Mouse (Mus musculus) heart, embryonic 15.5 days (tissue): Measurements from ENCODE around the gene Galnt7. TPM values are rescaled to one million over a fixed set of nuclear protein-coding genes. Genes with fewer than 3 reads are reported as not detected.

ENCODE experiments used
- ATAC-seq: fragments of 200-750 bp; cut with Nextera tagmentation; replicated peaks from 2 replicates; pipeline ENCODE4 v1.8.0; 2017; ENCODE audit warnings: low read depth, moderate TSS enrichment; ENCODE audit not compliant: insufficient number of reproducible peaks, insufficient read depth, low FRiP score
- H3K27ac ChIP-seq: fragments of 300-500 bp; sonication (generic); 2 replicates; pipeline ENCODE4 v1.5.1; 2015; ENCODE audit warnings: mild to moderate bottlenecking, inconsistent platforms
- H3K27me3 ChIP-seq: fragments of 300-500 bp; sonication (generic); 2 replicates; pipeline ENCODE4 v1.6.1; 2015; ENCODE audit warnings: inconsistent platforms
- H3K36me3 ChIP-seq: fragments of 300-500 bp; sonication (generic); 2 replicates; pipeline ENCODE4 v1.6.1; 2015; ENCODE audit warnings: mild to moderate bottlenecking, inconsistent platforms
- H3K4me1 ChIP-seq: fragments of 300-500 bp; sonication (generic); replicated peaks from 2 replicates; pipeline ENCODE4 v1.6.1; 2015; ENCODE audit warnings: inconsistent platforms
- H3K4me2 ChIP-seq: fragments of 300-500 bp; sonication (generic); 2 replicates; pipeline ENCODE4 v1.6.1; 2015; ENCODE audit warnings: inconsistent platforms, mild to moderate bottlenecking, moderate library complexity
- H3K4me3 ChIP-seq: fragments of 300-500 bp; sonication (generic); 2 replicates; pipeline ENCODE4 v1.5.1; 2015; ENCODE audit warnings: mild to moderate bottlenecking, inconsistent platforms
- H3K9ac ChIP-seq: fragments of 300-500 bp; sonication (generic); 2 replicates; pipeline ENCODE4 v1.6.1; 2015; ENCODE audit warnings: mild to moderate bottlenecking, inconsistent platforms
- H3K9me3 ChIP-seq: fragments of 300-500 bp; sonication (generic); replicated peaks from 2 replicates; pipeline ENCODE4 v1.6.1; 2016; ENCODE audit warnings: inconsistent platforms
- WGBS: fragments of 180-500 bp; shearing (Covaris S2); methylation state at CpG from one replicate; pipeline ENCODE4 v1.1.7; 2015; ENCODE audit warnings: mixed read lengths; 5-methylcytosine and 5-hydroxymethylcytosine counted together
- polyA plus RNA-seq: library from polyadenylated mRNA; unstranded; fragments of >200 nt; fragmentation: Nextera tagmentation; extraction: Ambion mirVana; gene quantifications from 2 replicates; pipeline ENCODE4 v1.2.1, GENCODE M21; 2015

Galnt7 gene
- polyA plus RNA-seq, result 5.2 and 7.6 TPM in 2 replicates

- Histone ChIP-seq H3K4me3 (peak within 1 kb of the TSS; percentile 88), H3K4me1 (peaks cover 13% of the 10 kb centered on the region), H3K36me3 (no peaks in the 10 kb centered on the region), H3K27me3 (no peaks in the 10 kb centered on the region), H3K9me3 (no peaks in the 10 kb centered on the region), H3K4me2 (peak within 1 kb of the TSS; percentile 94), H3K9ac (peak within 1 kb of the TSS; percentile 94), H3K27ac (peak within 1 kb of the TSS; percentile 95)
- ATAC-seq, result peak; percentile 89
- 0% methylated on average over 47 of the region's 74 CpGs for WGBS
Measured at GRCm38 (mm10) chr8:57652456-57653055, at the start of gene Galnt7. Gene Galnt7 (minus strand): TSS chr8:57653032.

GRCm38 (mm10) chr8:57688633-57689032 is 35.8 kb upstream of the Galnt7 start:
- Histone ChIP-seq H3K9me3 (no peaks in the 10 kb centered on the region), H3K4me3 (no peak overlapping the region), H3K27me3 (no peaks in the 10 kb centered on the region), H3K9ac (no peak overlapping the region), H3K4me2 (no peak overlapping the region), H3K27ac (no peak overlapping the region), H3K4me1 (no peaks in the 10 kb centered on the region), H3K36me3 (no peaks in the 10 kb centered on the region)
- WGBS, result 64% methylated on average over 7 of the region's 7 CpGs
- no peak for ATAC-seq

- no peak for ATAC-seq
- 83% methylated on average over 3 of the region's 3 CpGs for WGBS
- Histone ChIP-seq H3K36me3 (no peaks in the 10 kb centered on the region), H3K9ac (no peak overlapping the region), H3K4me1 (no peaks in the 10 kb centered on the region), H3K4me3 (no peak overlapping the region), H3K9me3 (no peaks in the 10 kb centered on the region), H3K4me2 (no peak overlapping the region), H3K27me3 (no peaks in the 10 kb centered on the region), H3K27ac (no peak overlapping the region)
Measured at GRCm38 (mm10) chr8:57685803-57686202, 33.0 kb upstream of the Galnt7 start.

GRCm38 (mm10) chr8:57680044-57680443 is 27.2 kb upstream of the Galnt7 start:
- no peak overlapping the region for H3K4me2 ChIP-seq
- H3K27me3 ChIP-seq, result no peaks in the 10 kb centered on the region
- ATAC-seq, result no peak
- no peak overlapping the region for H3K4me3 ChIP-seq
- H3K36me3 ChIP-seq, result no peaks in the 10 kb centered on the region
- no peak overlapping the region for H3K9ac ChIP-seq
- H3K9me3 ChIP-seq, result no peaks in the 10 kb centered on the region
- WGBS, result 77% methylated on average over 5 of the region's 5 CpGs
- H3K27ac ChIP-seq, result no peak overlapping the region
- no peaks in the 10 kb centered on the region for H3K4me1 ChIP-seq

GRCm38 (mm10) chr8:57664121-57664520 is 11.3 kb upstream of the Galnt7 start:
- Histone ChIP-seq H3K36me3 (no peaks in the 10 kb centered on the region), H3K4me2 (no peak overlapping the region), H3K4me1 (no peaks in the 10 kb centered on the region), H3K27me3 (no peaks in the 10 kb centered on the region), H3K27ac (no peak overlapping the region), H3K9me3 (no peaks in the 10 kb centered on the region), H3K4me3 (no peak overlapping the region), H3K9ac (no peak overlapping the region)
- ATAC-seq, result no peak
- WGBS, result 78% methylated on average over 2 of the region's 2 CpGs

- Histone ChIP-seq H3K27me3 (no peaks in the 10 kb centered on the region), H3K4me2 (no peak overlapping the region), H3K9me3 (no peaks in the 10 kb centered on the region), H3K9ac (no peak overlapping the region), H3K4me1 (no peaks in the 10 kb centered on the region), H3K27ac (no peak overlapping the region), H3K36me3 (no peaks in the 10 kb centered on the region), H3K4me3 (no peak overlapping the region)
- ATAC-seq, result no peak
- 75% methylated on average over 2 of the region's 2 CpGs for WGBS
Measured at GRCm38 (mm10) chr8:57660019-57660418, 7.2 kb upstream of the Galnt7 start.

GRCm38 (mm10) chr8:57656446-57656845 is 3.6 kb upstream of the Galnt7 start:
- no peak overlapping the region for H3K4me3 ChIP-seq
- WGBS, result 64% methylated on average over 6 of the region's 6 CpGs
- H3K4me2 ChIP-seq, result no peak overlapping the region
- H3K9ac ChIP-seq, result no peak overlapping the region
- H3K27me3 ChIP-seq, result no peaks in the 10 kb centered on the region
- H3K27ac ChIP-seq, result no peak overlapping the region
- H3K4me1 ChIP-seq, result peaks cover 5% of the 10 kb centered on the region
- no peak for ATAC-seq
- H3K36me3 ChIP-seq, result no peaks in the 10 kb centered on the region
- no peaks in the 10 kb centered on the region for H3K9me3 ChIP-seq

- 89% methylated on average over 7 of the region's 7 CpGs for WGBS
- H3K4me3 ChIP-seq, result no peak overlapping the region
- no peaks in the 10 kb centered on the region for H3K27me3 ChIP-seq
- H3K4me2 ChIP-seq, result peak overlapping the region; percentile 94
- no peak for ATAC-seq
- peaks cover 13% of the 10 kb centered on the region for H3K4me1 ChIP-seq
- H3K9ac ChIP-seq, result no peak overlapping the region
- no peak overlapping the region for H3K27ac ChIP-seq
- no peaks in the 10 kb centered on the region for H3K9me3 ChIP-seq
- no peaks in the 10 kb centered on the region for H3K36me3 ChIP-seq
Measured at GRCm38 (mm10) chr8:57654146-57654545, 1.3 kb upstream of the Galnt7 start.

GRCm38 (mm10) chr8:57653768-57654125 is 915 bp upstream of the Galnt7 start:
- Histone ChIP-seq H3K4me2 (peak overlapping the region; percentile 94), H3K4me1 (peaks cover 13% of the 10 kb centered on the region), H3K9ac (no peak overlapping the region), H3K9me3 (no peaks in the 10 kb centered on the region), H3K4me3 (peak overlapping the region; percentile 88), H3K27ac (peak overlapping the region; percentile 95), H3K36me3 (no peaks in the 10 kb centered on the region), H3K27me3 (no peaks in the 10 kb centered on the region)
- 26% methylated on average over 7 of the region's 7 CpGs for WGBS
- ATAC-seq, result no peak

- no peaks in the 10 kb centered on the region for H3K36me3 ChIP-seq
- peak overlapping the region; percentile 88 for H3K4me3 ChIP-seq
- ATAC-seq, result peak; percentile 44
- WGBS, result under 1% methylated on average over 22 of the region's 38 CpGs
- H3K4me1 ChIP-seq, result peaks cover 13% of the 10 kb centered on the region
- H3K4me2 ChIP-seq, result peak overlapping the region; percentile 94
- H3K9me3 ChIP-seq, result no peaks in the 10 kb centered on the region
- no peaks in the 10 kb centered on the region for H3K27me3 ChIP-seq
- H3K27ac ChIP-seq, result peak overlapping the region; percentile 95
- H3K9ac ChIP-seq, result peak overlapping the region; percentile 94
Measured at GRCm38 (mm10) chr8:57653056-57653767, 380 bp upstream of the Galnt7 start.

GRCm38 (mm10) chr8:57651689-57652455 is 960 bp downstream of the Galnt7 start:
- peaks cover 13% of the 10 kb centered on the region for H3K4me1 ChIP-seq
- peak; percentile 85 for ATAC-seq
- under 1% methylated on average over 77 of the region's 91 CpGs for WGBS
- H3K27me3 ChIP-seq, result no peaks in the 10 kb centered on the region
- no peaks in the 10 kb centered on the region for H3K9me3 ChIP-seq
- H3K4me3 ChIP-seq, result peak overlapping the region; percentile 88
- no peaks in the 10 kb centered on the region for H3K36me3 ChIP-seq
- H3K27ac ChIP-seq, result peak overlapping the region; percentile 95
- peak overlapping the region; percentile 94 for H3K4me2 ChIP-seq
- peak overlapping the region; percentile 94 for H3K9ac ChIP-seq
